Mouse (Mus musculus) retina, embryonic 14.5 days (tissue): ENCODE data around the gene Atf3.
A peak's percentile ranks its signal among the peaks of the same experiment; 100 is the strongest.

Source experiments
- DNase-seq: peaks from one replicate; pipeline ENCODE4 v3.0.0-alpha.2; 2015; ENCODE audit warnings: low spot score

Atf3 gene

DNA sequence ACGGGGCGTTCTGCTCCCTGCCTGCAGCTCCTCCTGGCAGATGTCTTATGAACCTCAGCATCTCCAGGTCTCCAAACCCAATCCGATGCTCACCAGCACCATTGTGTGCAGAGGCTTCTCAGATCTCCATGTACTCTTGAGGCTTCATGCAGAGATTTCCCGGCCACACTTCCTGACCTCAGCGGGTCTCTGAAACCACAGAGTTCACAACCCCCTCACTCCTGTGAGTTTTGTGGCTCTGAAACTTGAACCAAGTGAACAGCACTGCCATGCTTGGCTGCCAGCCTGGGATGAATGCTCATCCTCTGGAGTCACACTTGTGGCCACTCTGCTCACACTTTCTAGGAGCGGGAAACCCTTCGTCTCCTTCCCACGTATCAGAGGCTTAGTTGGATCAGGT is 76.9 kb downstream of the Atf3 start:
- no peak for DNase-seq

DNA sequence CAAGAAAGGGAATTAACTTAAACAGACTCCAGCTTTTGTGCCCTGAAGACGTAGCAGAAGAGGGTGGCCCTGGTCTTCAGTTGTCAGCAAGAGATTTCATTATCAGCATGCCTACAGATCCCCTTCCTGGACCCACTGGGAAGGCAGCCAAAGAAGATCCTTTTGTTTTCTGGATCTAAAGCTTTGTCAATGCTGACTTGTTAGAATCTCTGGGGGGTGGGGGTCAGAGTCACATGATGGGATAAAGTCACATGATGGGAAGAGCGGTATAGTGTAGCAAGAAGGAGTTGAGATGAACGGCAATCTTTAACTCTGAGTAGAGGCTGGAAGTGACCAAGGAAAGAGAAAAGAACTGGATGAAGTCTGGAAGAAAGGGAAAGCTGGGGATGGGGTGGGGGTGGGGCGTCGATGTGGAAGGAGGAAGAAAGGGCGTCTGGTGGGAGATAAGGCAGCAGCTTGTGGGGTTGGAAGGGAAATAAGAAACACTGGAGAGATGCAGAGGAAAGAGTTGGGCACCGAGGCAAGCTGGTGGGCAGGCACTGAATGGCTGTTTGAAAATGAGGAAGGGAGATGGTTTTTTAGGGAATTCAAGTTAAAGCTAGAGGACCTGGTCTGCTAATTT is 78.9 kb downstream of the Atf3 start:
- no peak for DNase-seq

DNA sequence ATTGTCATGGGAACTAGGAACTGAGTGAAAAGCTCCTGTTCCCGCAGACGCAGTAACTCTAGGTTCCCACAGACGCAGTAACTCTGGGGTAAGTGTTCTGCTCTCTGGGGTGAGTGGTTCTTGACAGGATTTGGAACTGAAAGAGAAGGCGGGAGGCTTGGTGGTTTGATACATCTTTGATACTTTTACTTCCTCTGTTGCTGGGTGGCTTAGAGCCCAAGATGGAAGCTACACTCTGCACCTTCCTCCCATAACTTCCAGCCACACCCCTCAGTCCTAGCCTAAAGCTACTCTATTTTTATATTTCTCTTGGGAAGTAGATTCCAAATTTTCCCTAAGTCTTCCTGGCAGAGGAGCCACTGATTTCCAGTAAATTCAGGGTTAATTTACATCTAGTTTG is 79.4 kb downstream of the Atf3 start:
- DNase-seq: no peak

DNA sequence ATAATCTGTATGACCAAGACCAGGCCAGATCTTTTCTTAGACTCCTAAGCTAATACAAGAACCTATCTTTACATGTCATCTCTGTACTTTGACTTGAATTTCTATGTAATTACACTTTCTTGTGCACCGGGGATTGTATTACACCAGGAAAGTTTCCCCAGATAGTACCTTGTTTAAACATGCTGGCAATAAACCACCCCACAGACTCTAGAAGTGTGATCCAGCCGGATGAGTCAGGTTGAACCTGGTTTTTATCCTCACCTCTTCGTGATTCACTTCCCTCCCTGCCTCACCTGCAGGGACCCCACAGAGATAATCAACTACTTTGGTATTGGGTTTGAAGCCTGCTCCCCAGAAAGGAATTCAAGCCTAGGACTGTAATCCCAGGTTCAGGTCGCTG is 82.4 kb downstream of the Atf3 start:
- no peak for DNase-seq

DNA sequence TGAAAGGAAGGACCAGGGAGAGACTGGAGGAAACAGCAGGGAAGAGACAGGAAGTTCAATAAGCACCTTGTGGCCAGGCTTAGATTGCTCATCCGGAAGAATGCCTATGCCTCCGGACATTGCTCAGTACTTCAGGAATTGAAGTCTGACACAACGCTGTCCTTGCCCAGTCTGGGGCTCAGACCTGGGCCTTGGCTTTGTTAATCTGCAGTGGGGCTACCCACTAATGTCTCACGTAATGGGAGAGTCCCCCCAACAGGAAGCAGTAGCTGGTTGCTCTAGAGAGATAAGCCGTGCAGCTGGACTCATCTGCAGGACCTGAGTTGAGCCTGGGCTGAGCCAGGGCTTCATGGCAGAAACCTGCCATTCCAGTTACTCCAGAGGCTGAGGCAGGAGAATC is 84.9 kb downstream of the Atf3 start:
- DNase-seq: no peak

DNA sequence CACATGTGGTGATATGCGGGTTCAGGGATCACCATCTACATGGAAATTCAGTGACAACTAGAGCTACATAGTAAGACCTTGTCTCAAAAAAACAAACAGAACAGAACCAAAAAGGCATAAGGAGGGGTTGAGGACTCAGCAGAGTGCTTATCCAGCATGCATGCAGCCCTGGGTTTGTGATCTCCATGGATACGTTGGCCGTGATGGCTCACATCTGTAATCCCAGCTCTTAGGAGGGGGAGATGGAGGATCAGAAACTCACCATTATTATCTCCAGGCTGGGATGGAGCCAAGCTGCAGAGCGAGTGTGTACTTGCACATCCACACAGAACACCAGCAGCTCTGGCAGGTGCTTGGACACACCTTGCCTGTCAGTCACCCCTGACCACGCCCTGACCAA is 85.6 kb downstream of the Atf3 start:
- no peak for DNase-seq

DNA sequence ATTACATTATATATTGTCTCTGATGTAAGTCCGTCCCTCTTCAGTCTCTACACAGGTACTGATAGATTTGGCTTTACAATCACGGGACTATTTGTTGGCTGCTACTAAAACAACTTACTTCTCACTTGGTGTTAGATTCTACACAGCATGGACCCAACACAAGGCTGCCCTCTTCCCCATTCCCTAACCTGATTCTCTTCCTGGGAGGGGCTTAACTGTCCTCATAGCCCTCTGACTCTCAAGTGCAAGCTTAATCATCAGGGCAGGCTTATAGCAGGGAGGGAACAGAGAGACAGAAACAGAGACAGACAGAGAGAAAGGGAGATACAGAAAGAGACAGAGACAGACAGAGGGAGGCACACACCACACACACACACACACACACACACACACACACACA is 86.1 kb downstream of the Atf3 start:
- DNase-seq: no peak

DNA sequence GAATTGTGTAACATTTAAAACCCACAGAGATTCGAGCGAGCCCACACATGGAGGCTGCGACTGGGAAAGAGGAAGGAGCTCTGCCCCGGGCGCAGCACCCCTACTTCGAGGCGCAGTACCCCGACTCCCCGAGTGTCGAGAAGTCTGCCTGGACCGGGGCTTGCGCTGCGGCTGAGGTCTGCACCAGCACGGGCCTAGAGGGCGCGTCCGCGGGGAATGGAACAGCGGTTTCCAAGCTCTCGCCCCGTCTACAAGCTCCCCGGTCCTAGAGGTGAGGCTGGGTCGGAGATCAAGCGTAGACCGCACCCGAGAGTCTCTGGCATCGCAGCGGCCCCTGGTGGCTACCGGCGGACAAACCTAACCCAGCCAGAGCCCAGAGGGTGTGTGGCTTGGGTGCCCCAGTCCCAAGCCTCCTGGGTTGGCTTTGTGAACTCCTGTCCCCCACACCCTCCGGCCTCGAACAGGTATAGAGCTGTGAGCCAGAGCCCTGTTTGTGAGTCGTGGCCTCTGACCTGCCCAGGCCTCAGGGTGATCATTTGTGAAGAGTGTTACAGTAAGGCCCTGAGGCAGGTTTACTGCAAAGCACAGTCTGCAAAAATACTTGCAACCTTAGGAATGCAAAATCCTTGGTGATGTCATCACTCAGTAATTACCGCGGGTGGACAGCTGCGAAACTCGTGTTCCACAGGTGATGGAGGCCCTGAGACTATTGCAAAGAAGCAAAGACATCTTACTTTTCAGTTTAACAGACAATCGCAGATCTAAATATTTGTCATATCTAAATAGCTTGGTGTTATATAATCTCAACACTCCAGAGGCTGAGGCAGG is 91.8 kb downstream of the Atf3 start:
- DNase-seq: peak; percentile 63

DNA sequence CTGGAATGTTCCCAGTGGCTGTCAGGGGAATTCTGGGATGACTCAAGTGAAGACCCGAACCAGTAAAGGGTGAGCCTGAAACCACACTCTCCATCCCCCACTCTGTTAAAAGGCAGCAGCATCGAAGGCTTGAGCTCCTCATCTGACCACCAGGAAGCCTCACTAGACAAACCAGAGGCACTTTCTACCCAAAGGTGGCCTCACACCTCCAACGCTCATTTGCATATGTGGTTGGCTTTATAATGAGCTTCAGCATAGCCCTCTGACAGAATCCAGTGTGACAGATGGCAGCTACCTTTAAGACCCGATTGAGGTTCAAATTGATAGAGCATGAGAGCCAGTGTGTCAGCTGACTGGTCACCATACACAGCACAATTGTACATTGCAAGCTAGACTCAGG is 93.6 kb downstream of the Atf3 start:
- DNase-seq: no peak

DNA sequence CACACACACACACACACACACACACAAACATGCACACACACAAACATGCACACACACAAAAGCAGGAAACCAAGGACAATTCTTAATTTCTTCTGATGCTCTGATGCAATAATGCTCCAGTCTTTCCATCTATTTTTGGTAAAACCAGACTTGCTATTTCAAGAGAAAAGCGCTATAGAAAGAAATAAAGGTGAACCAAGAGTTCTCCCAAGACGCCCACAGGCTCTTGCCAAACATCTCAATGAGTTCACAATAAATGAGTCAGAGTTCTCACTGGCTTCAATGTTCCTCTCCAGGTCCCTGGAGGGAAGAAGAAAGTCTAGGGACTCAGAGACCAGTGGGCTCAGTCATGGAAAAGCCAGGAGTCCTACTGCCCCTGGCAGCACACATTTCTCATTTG is 94.1 kb downstream of the Atf3 start:
- no peak for DNase-seq

DNA sequence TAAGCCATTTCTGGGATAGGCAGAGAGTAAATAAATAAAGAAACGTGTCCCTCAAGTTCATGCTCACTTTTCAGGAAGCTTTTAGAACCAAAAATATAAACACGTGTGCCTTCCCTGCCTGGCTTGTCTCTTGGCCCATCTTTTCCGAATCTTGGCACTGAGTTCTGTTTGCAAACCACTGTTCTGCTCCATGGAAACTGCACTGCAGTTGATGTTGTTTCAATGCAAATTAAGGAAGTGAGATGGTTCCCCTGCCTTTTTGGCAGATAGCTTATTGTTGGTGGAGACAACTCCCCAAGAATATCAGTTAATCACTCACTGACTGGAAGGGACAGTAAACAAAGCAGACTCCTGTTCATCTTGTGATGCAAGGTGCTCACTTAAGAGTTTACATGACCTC is 95.1 kb downstream of the Atf3 start:
- DNase-seq: no peak
